Mouse (Mus musculus): Measurements from ENCODE around the gene Lrp2. TPM values are rescaled to one million over a fixed set of nuclear protein-coding genes. Genes with fewer than 3 reads are reported as not detected.

Lrp2 gene
- polyA plus RNA-seq, 1 experiment: 0.12 TPM

- no peak overlapping the region for H3K27ac ChIP-seq (ENCODE audit: insufficient read depth, low read length)
- no peaks in the 10 kb centered on the region for H3K27me3 ChIP-seq (ENCODE audit: control insufficient read depth, insufficient read depth, low read length)
- H3K4me3 ChIP-seq (ENCODE audit: extremely low read depth, insufficient read depth, insufficient read length): no peak overlapping the region
- no peaks in the 10 kb centered on the region for H3K4me1 ChIP-seq (ENCODE audit: control insufficient read depth, insufficient read depth, insufficient read length)
- DNase-seq (ENCODE audit: low read depth in 1 of 2, low spot score in 2 of 2): no peak
- TF ChIP-seq POLR2A (IDR thresholded peaks at IDR 0.05; ENCODE audit: low read depth, low read length) (no peak), CTCF (IDR thresholded peaks at IDR 0.05; ENCODE audit: extremely low read depth, insufficient read depth, insufficient read length, insufficient replicate concordance) (no peak)
- H3K36me3 ChIP-seq (ENCODE audit: control insufficient read depth, insufficient read depth, low read length): no peaks in the 10 kb centered on the region
- WGBS: 52% methylated on average over 7 of the region's 7 CpGs
These were observed 184.8 kb downstream of the Lrp2 start for GRCm38 (mm10) chr2:69400866-69401604.

GRCm38 (mm10) chr2:69396760-69397435 is 189.0 kb downstream of the Lrp2 start:
- Histone ChIP-seq H3K27me3 (ENCODE audit: control insufficient read depth, insufficient read depth, low read length) (no peaks in the 10 kb centered on the region), H3K4me3 (ENCODE audit: extremely low read depth, insufficient read depth, insufficient read length) (no peak overlapping the region), H3K27ac (ENCODE audit: insufficient read depth, low read length) (no peak overlapping the region), H3K36me3 (ENCODE audit: control insufficient read depth, insufficient read depth, low read length) (no peaks in the 10 kb centered on the region), H3K4me1 (ENCODE audit: control insufficient read depth, insufficient read depth, insufficient read length) (no peaks in the 10 kb centered on the region)
- TF ChIP-seq POLR2A (IDR thresholded peaks at IDR 0.05; ENCODE audit: low read depth, low read length) (no peak), CTCF (IDR thresholded peaks at IDR 0.05; ENCODE audit: extremely low read depth, insufficient read depth, insufficient read length, insufficient replicate concordance) (no peak)
- 90% methylated on average over 12 of the region's 12 CpGs for WGBS
- DNase-seq (ENCODE audit: low read depth in 1 of 2, low spot score in 2 of 2): no peak

- 87% methylated on average over 9 of the region's 9 CpGs for WGBS
- no peaks in the 10 kb centered on the region for H3K36me3 ChIP-seq (ENCODE audit: control insufficient read depth, insufficient read depth, low read length)
- no peak for TF ChIP-seq POLR2A (IDR thresholded peaks at IDR 0.05; ENCODE audit: low read depth, low read length)
- TF ChIP-seq CTCF (IDR thresholded peaks at IDR 0.05; ENCODE audit: extremely low read depth, insufficient read depth, insufficient read length, insufficient replicate concordance): no peak
- DNase-seq (ENCODE audit: low read depth in 1 of 2, low spot score in 2 of 2): no peak
- H3K27ac ChIP-seq (ENCODE audit: insufficient read depth, low read length): no peak overlapping the region
- H3K27me3 ChIP-seq (ENCODE audit: control insufficient read depth, insufficient read depth, low read length): no peaks in the 10 kb centered on the region
- H3K4me3 ChIP-seq (ENCODE audit: extremely low read depth, insufficient read depth, insufficient read length): no peak overlapping the region
- no peaks in the 10 kb centered on the region for H3K4me1 ChIP-seq (ENCODE audit: control insufficient read depth, insufficient read depth, insufficient read length)
These were observed 190.1 kb downstream of the Lrp2 start for GRCm38 (mm10) chr2:69395597-69396248.

GRCm38 (mm10) chr2:69393947-69394346 is 191.9 kb downstream of the Lrp2 start:
- no peaks in the 10 kb centered on the region for H3K27me3 ChIP-seq (ENCODE audit: control insufficient read depth, insufficient read depth, low read length)
- no peaks in the 10 kb centered on the region for H3K4me1 ChIP-seq (ENCODE audit: control insufficient read depth, insufficient read depth, insufficient read length)
- H3K36me3 ChIP-seq (ENCODE audit: control insufficient read depth, insufficient read depth, low read length): no peaks in the 10 kb centered on the region
- WGBS: 49% methylated on average over 2 of the region's 2 CpGs
- H3K4me3 ChIP-seq (ENCODE audit: extremely low read depth, insufficient read depth, insufficient read length): no peak overlapping the region
- DNase-seq (ENCODE audit: low read depth in 1 of 2, low spot score in 2 of 2): no peak
- TF ChIP-seq POLR2A (IDR thresholded peaks at IDR 0.05; ENCODE audit: low read depth, low read length): no peak
- no peak for TF ChIP-seq CTCF (IDR thresholded peaks at IDR 0.05; ENCODE audit: extremely low read depth, insufficient read depth, insufficient read length, insufficient replicate concordance)
- H3K27ac ChIP-seq (ENCODE audit: insufficient read depth, low read length): no peak overlapping the region

GRCm38 (mm10) chr2:69386118-69386871 is 199.6 kb downstream of the Lrp2 start:
- no peaks in the 10 kb centered on the region for H3K27me3 ChIP-seq (ENCODE audit: control insufficient read depth, insufficient read depth, low read length)
- no peaks in the 10 kb centered on the region for H3K36me3 ChIP-seq (ENCODE audit: control insufficient read depth, insufficient read depth, low read length)
- WGBS: 76% methylated on average over 3 of the region's 3 CpGs
- TF ChIP-seq POLR2A (IDR thresholded peaks at IDR 0.05; ENCODE audit: low read depth, low read length) (no peak), CTCF (IDR thresholded peaks at IDR 0.05; ENCODE audit: extremely low read depth, insufficient read depth, insufficient read length, insufficient replicate concordance) (no peak)
- H3K4me3 ChIP-seq (ENCODE audit: extremely low read depth, insufficient read depth, insufficient read length): no peak overlapping the region
- no peak for DNase-seq (ENCODE audit: low read depth in 1 of 2, low spot score in 2 of 2)
- H3K4me1 ChIP-seq (ENCODE audit: control insufficient read depth, insufficient read depth, insufficient read length): no peaks in the 10 kb centered on the region
- no peak overlapping the region for H3K27ac ChIP-seq (ENCODE audit: insufficient read depth, low read length)

- WGBS: 26% methylated on average over 5 of the region's 5 CpGs
- TF ChIP-seq CTCF (IDR thresholded peaks at IDR 0.05; ENCODE audit: extremely low read depth, insufficient read depth, insufficient read length, insufficient replicate concordance): no peak
- no peak for TF ChIP-seq POLR2A (IDR thresholded peaks at IDR 0.05; ENCODE audit: low read depth, low read length)
- H3K4me3 ChIP-seq (ENCODE audit: extremely low read depth, insufficient read depth, insufficient read length): no peak overlapping the region
- DNase-seq (ENCODE audit: low read depth in 1 of 2, low spot score in 2 of 2): no peak
- no peaks in the 10 kb centered on the region for H3K27me3 ChIP-seq (ENCODE audit: control insufficient read depth, insufficient read depth, low read length)
- H3K4me1 ChIP-seq (ENCODE audit: control insufficient read depth, insufficient read depth, insufficient read length): no peaks in the 10 kb centered on the region; the same call in 1 of the 2 replicates
- H3K36me3 ChIP-seq (ENCODE audit: control insufficient read depth, insufficient read depth, low read length): no peaks in the 10 kb centered on the region
- no peak overlapping the region for H3K27ac ChIP-seq (ENCODE audit: insufficient read depth, low read length)
These were observed 203.0 kb downstream of the Lrp2 start for GRCm38 (mm10) chr2:69382838-69383237.
